Mouse (Mus musculus) MEL (cell line): ENCODE measurements around the gene Abcc2.

Experiments used
- CTCF ChIP-seq, 3 experiments: IDR thresholded peaks in 2 of 3; conservative IDR thresholded peaks in 1 of 3; 2 replicates each; pipeline ENCODE4 v1.5.1; 2011 to 2012; ENCODE audit warnings: low read length in 3 of 3, low read depth in 2 of 3, mild to moderate bottlenecking in 2 of 3, improper control_type of control experiment in 1 of 3, inconsistent platforms in 1 of 3, mixed read lengths in 1 of 3, moderate library complexity in 1 of 3; ENCODE audit not compliant: control insufficient read depth in 1 of 3, insufficient read depth in 1 of 3, poor library complexity in 1 of 3, severe bottlenecking in 1 of 3
- EP300 ChIP-seq, 2 experiments: IDR thresholded peaks; 2 replicates each; pipeline ENCODE4 v1.6.1; 2011; ENCODE audit warnings: improper control_type of control experiment in 2 of 2, low read length in 2 of 2, low read depth in 1 of 2, mild to moderate bottlenecking in 1 of 2
- NRF1 ChIP-seq: IDR thresholded peaks from 2 replicates; pipeline ENCODE4 v1.6.1; 2014; ENCODE audit warnings: low read depth, mild to moderate bottlenecking, inconsistent platforms, low read length, improper control_type of control experiment, moderate library complexity; ENCODE audit not compliant: poor library complexity, insufficient read depth, severe bottlenecking
- POLR2A ChIP-seq, 2 experiments: IDR thresholded peaks; 2 replicates each; pipeline ENCODE4 v1.6.1; 2011 to 2012; ENCODE audit warnings: low read length in 2 of 2, mild to moderate bottlenecking in 2 of 2, control low read depth in 1 of 2, improper control_type of control experiment in 1 of 2, low read depth in 1 of 2, moderate library complexity in 1 of 2; ENCODE audit not compliant: control insufficient read depth in 1 of 2, insufficient read depth in 1 of 2, poor library complexity in 1 of 2
- SMC3 ChIP-seq: IDR thresholded peaks from 2 replicates; pipeline ENCODE4 v1.6.1; 2011; ENCODE audit warnings: low read depth, low read length, improper control_type of control experiment
- ZC3H11A ChIP-seq: IDR thresholded peaks from 2 replicates; pipeline ENCODE4 v1.6.1; 2012; ENCODE audit warnings: low read depth, mild to moderate bottlenecking, inconsistent platforms, low read length, improper control_type of control experiment

GRCm38 (mm10) chr19:43847966-43848365, 66.0 kb downstream of the Abcc2 start:
- no peak for TF ChIP-seq EP300 (IDR thresholded peaks at IDR 0.05; ENCODE audit: low read depth in 1 of 2, low read length in 2 of 2)
- no peak for TF ChIP-seq NRF1
- TF ChIP-seq ZC3H11A = no peak
- TF ChIP-seq CTCF (IDR thresholded peaks at IDR 0.05 in 2 of 3, conservative IDR thresholded peaks at IDR 0.05 in 1 of 3; ENCODE audit: control insufficient read depth in 1 of 3, insufficient read depth in 1 of 3, low read depth in 2 of 3, low read length in 3 of 3, poor library complexity in 1 of 3, severe bottlenecking in 1 of 3) = no peak
- TF ChIP-seq SMC3 = no peak
- TF ChIP-seq POLR2A (IDR thresholded peaks at IDR 0.05; ENCODE audit: control insufficient read depth in 1 of 2, insufficient read depth in 1 of 2, low read depth in 1 of 2, low read length in 2 of 2, poor library complexity in 1 of 2) = no peak
